Mouse (Mus musculus) limb, embryonic 14.5 days (tissue): ENCODE results near the gene Tmem9b. TPM values are rescaled to one million over a fixed set of nuclear protein-coding genes. Genes with fewer than 3 reads are reported as not detected.

Experiments
- ATAC-seq: fragments of 200-750 bp; cut with Nextera tagmentation; 2 replicates; pipeline ENCODE4 v1.8.0; 2017; ENCODE audit warnings: low read depth, moderate number of reproducible peaks, moderate TSS enrichment; ENCODE audit not compliant: low FRiP score
- DNase-seq: peaks from one replicate; pipeline ENCODE4 v3.0.0-alpha.2; 2015; ENCODE audit warnings: low spot score
- H3K27ac ChIP-seq: fragments of 300-500 bp; sonication (generic); replicated peaks from 2 replicates; pipeline ENCODE4 v1.5.1; 2014; ENCODE audit warnings: low read depth, mild to moderate bottlenecking, low read length, moderate library complexity, mixed read lengths
- H3K27me3 ChIP-seq: fragments of 300-500 bp; sonication (generic); 2 replicates; pipeline ENCODE4 v1.6.1; 2014; ENCODE audit warnings: low read length, mixed read lengths; ENCODE audit not compliant: control insufficient read depth, insufficient read depth
- H3K36me3 ChIP-seq: fragments of 300-500 bp; sonication (generic); 2 replicates; pipeline ENCODE4 v1.6.1; 2014; ENCODE audit warnings: mild to moderate bottlenecking, low read length, moderate library complexity, mixed read lengths; ENCODE audit not compliant: control insufficient read depth, insufficient read depth
- H3K4me1 ChIP-seq: fragments of 300-500 bp; sonication (generic); 2 replicates; pipeline ENCODE4 v1.6.1; 2014; ENCODE audit warnings: antibody characterized with exemption, low read length, mixed read lengths; ENCODE audit not compliant: control insufficient read depth, insufficient read depth
- H3K4me2 ChIP-seq: fragments of 300-500 bp; sonication (generic); replicated peaks from 2 replicates; pipeline ENCODE4 v1.6.1; 2014; ENCODE audit warnings: low read depth, mild to moderate bottlenecking, low read length, moderate library complexity; ENCODE audit not compliant: severe bottlenecking
- H3K4me3 ChIP-seq: fragments of 300-500 bp; sonication (generic); replicated peaks from 2 replicates; pipeline ENCODE4 v1.5.1; 2014; ENCODE audit warnings: low read length
- H3K9ac ChIP-seq: fragments of 300-500 bp; sonication (generic); 2 replicates; pipeline ENCODE4 v1.6.1; 2014; ENCODE audit warnings: mild to moderate bottlenecking, low read depth, low read length, moderate library complexity; ENCODE audit not compliant: severe bottlenecking
- H3K9me3 ChIP-seq: fragments of 300-500 bp; sonication (generic); 2 replicates; pipeline ENCODE4 v1.6.1; 2016; ENCODE audit warnings: low read length; ENCODE audit not compliant: control insufficient read depth
- POLR2A ChIP-seq: fragments of 200-500 bp; IDR thresholded peaks from 2 replicates; pipeline ENCODE4 v1.8.0; 2012; ENCODE audit warnings: inconsistent platforms, mild to moderate bottlenecking, moderate library complexity, borderline replicate concordance; ENCODE audit not compliant: insufficient read depth, insufficient read length; ENCODE audit errors: extremely low read depth
- WGBS: fragments of 180-500 bp; shearing (Covaris S2); extraction: QIAGEN DNeasy Blood & Tissue Kit; methylation state at CpG from one replicate; pipeline ENCODE4 v1.1.7; 2014; 5-methylcytosine and 5-hydroxymethylcytosine counted together
- polyA plus RNA-seq, 2 experiments: library from polyadenylated mRNA; depleted of rRNA in 1 of 2; stranded (reverse) in 1 of 2; unstranded in 1 of 2; fragments of >200 nt; fragmentation: Nextera tagmentation in 1 of 2; extraction: Ambion mirVana in 1 of 2; gene quantifications; 2 replicates each; pipeline versions ENCODE4 v1.2.1 to v1.2.3; 2012 to 2014

The Tmem9b gene
- polyA plus RNA-seq, 2 experiments = 38.2 to 69.2 TPM

- DNase-seq = peak; percentile 66
- Histone ChIP-seq H3K27ac (no peak overlapping the region), H3K9me3 (no peaks in the 10 kb centered on the region), H3K4me2 (no peak overlapping the region), H3K27me3 (no peaks in the 10 kb centered on the region), H3K9ac (no peak overlapping the region), H3K36me3 (no peaks in the 10 kb centered on the region), H3K4me1 (no peaks in the 10 kb centered on the region), H3K4me3 (no peak overlapping the region)
- 63% methylated on average over 9 of the region's 9 CpGs for WGBS
- no peak for TF ChIP-seq POLR2A
- ATAC-seq = no peak; the same call in 1 of the 2 replicates
These were observed 33.4 kb downstream of the Tmem9b start for GRCm38 (mm10) chr7:109719286-109719685.

- H3K27ac ChIP-seq = no peak overlapping the region
- H3K27me3 ChIP-seq = no peaks in the 10 kb centered on the region
- no peak for TF ChIP-seq POLR2A
- H3K4me1 ChIP-seq = 0 out of 2 replicates have a peak, but pooled peaks cover 7% of the 10 kb centered on the region
- no peaks in the 10 kb centered on the region for H3K9me3 ChIP-seq
- ATAC-seq (no peak), DNase-seq (no peak)
- 85% methylated on average over 2 of the region's 2 CpGs for WGBS
- peaks cover 25% of the 10 kb centered on the region for H3K36me3 ChIP-seq
- H3K9ac ChIP-seq = no peak overlapping the region
- H3K4me2 ChIP-seq = no peak overlapping the region
- no peak overlapping the region for H3K4me3 ChIP-seq
These were observed 39.2 kb downstream of the Tmem9b start for GRCm38 (mm10) chr7:109713434-109713982.

GRCm38 (mm10) chr7:109712198-109712597 lies 40.5 kb downstream of the Tmem9b start:
- Histone ChIP-seq H3K9ac (no peak overlapping the region), H3K4me2 (no peak overlapping the region), H3K4me1 (peaks cover 7% of the 10 kb centered on the region; the same call in 1 of the 2 replicates), H3K27me3 (no peaks in the 10 kb centered on the region), H3K9me3 (no peaks in the 10 kb centered on the region), H3K4me3 (no peak overlapping the region), H3K36me3 (peaks cover 25% of the 10 kb centered on the region), H3K27ac (no peak overlapping the region)
- DNase-seq = no peak
- ATAC-seq = no peak
- no peak for TF ChIP-seq POLR2A
- 82% methylated on average over 7 of the region's 7 CpGs for WGBS

GRCm38 (mm10) chr7:109710069-109710468 lies 42.6 kb downstream of the Tmem9b start:
- 63% methylated on average over 1 of the region's 1 CpGs for WGBS
- TF ChIP-seq POLR2A = no peak
- peaks cover 25% of the 10 kb centered on the region for H3K36me3 ChIP-seq

GRCm38 (mm10) chr7:109708961-109709382 lies 43.7 kb downstream of the Tmem9b start:
- DNase-seq (peak; percentile 84), ATAC-seq (peak; percentile 89)
- WGBS = 18% methylated on average over 3 of the region's 3 CpGs
- Histone ChIP-seq H3K36me3 (peaks cover 25% of the 10 kb centered on the region), H3K4me3 (no peak overlapping the region), H3K4me2 (no peak overlapping the region), H3K27me3 (no peaks in the 10 kb centered on the region), H3K9ac (no peak overlapping the region), H3K9me3 (no peaks in the 10 kb centered on the region), H3K27ac (0 out of 2 replicates have a peak overlapping the region, but pooled peaks have one; percentile 22), H3K4me1 (peaks cover 9% of the 10 kb centered on the region; the same call in 1 of the 2 replicates)
- no peak for TF ChIP-seq POLR2A

More at GRCm38 (mm10) chr7:109710069-109710468, 42.6 kb downstream of the Tmem9b start:
- no peaks in the 10 kb centered on the region for H3K27me3 ChIP-seq
- ATAC-seq (no peak), DNase-seq (no peak)
- no peak overlapping the region for H3K4me2 ChIP-seq
- no peak overlapping the region for H3K27ac ChIP-seq
- H3K4me1 ChIP-seq = peaks cover 7% of the 10 kb centered on the region; the same call in 1 of the 2 replicates
- no peaks in the 10 kb centered on the region for H3K9me3 ChIP-seq
- H3K9ac ChIP-seq = no peak overlapping the region
- no peak overlapping the region for H3K4me3 ChIP-seq
